Mouse (Mus musculus) Patski (cell line): ENCODE data around the gene Mettl15. TPM values are rescaled to one million over a fixed set of nuclear protein-coding genes. Genes with fewer than 3 reads are reported as not detected.

Source experiments
- ATAC-seq: fragments of 100-300 bp; one replicate; pipeline ENCODE4 v1.8.0; 2021
- CTCF ChIA-PET: fragments of 350-600 bp; sonication (Branson Sonifier 250); formaldehyde crosslinking; loops from one replicate; lab custom pipeline; 2022; ENCODE audit warnings: inconsistent platforms; lab: Charles Lee
- POLR2A ChIA-PET: fragments of 350-600 bp; sonication (Branson Sonifier 250); formaldehyde crosslinking; loops from one replicate; lab custom pipeline; 2022; ENCODE audit warnings: antibody characterized with exemption, inconsistent platforms; lab: Charles Lee
- DNase-seq: peaks from one replicate; pipeline ENCODE4 v3.0.0-alpha.2; 2011; ENCODE audit warnings: low read depth, low spot score
- H3K27me3 ChIP-seq: fragments of 371-371 bp; one replicate; pipeline ENCODE4 v1.5.1; 2021
- CTCF ChIP-seq: fragments of 100-300 bp; IDR thresholded peaks from one replicate; pipeline ENCODE4 v1.5.1; 2021
- in situ Hi-C: fragments of 300-500 bp; cut with MboI; formaldehyde crosslinking; loops from 3 replicates; pipeline ENCODE4 v1.11.1; 2018; ENCODE audit warnings: low pct_unique_long_range_greater_than_20kb, mixed read lengths
- polyA plus RNA-seq: library from polyadenylated mRNA; unstranded; gene quantifications from one replicate; pipeline ENCODE4 v1.2.3, GENCODE M21; 2021

The Mettl15 gene
- polyA plus RNA-seq, 1 experiment from 2014 or later: 5.6 TPM

DNA sequence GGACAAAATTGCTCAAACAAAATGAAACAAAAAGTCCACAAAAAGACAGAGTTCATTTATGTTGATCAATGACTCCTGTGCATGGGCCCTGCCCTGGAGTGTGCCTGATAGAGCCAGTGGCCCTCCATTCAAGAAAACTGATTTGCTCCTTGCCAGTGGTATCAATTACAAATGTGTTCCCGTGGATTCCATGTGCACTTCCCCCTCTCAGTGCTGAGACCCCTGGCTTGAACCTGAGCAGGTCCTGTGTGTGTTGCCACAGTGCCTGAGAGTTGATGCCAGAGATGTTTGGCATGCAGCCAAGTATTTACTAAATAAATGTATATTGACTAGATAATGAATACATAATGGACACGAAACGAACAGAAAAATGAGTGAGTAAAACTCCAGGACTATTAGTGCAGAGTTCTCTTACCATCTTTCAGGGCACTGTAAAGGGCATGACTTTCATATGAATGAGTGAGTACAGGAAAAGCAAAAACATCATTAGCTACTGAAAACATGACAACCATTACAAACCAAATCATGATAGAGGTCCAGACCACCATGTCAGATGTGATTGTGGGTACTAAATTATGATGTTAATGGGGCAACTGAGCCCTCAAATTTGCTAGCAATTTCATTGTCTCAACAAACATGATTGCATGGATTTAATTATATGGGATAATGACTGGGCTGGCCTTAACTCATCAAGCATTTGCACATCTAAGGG is 174.6 kb downstream of the Mettl15 start:
- in situ Hi-C loops: no loop called here
- DNase-seq (no peak), ATAC-seq (no peak)
- POLR2A ChIA-PET: no interaction called here
- no peaks in the 10 kb centered on the region for H3K27me3 ChIP-seq
- CTCF ChIA-PET: interaction anchor here (1.0 kb wide), 1 partner anchor 13 kb away, joined by 3 read pairs; no protein-coding TSS in a partner anchor
- TF ChIP-seq CTCF: no peak

DNA sequence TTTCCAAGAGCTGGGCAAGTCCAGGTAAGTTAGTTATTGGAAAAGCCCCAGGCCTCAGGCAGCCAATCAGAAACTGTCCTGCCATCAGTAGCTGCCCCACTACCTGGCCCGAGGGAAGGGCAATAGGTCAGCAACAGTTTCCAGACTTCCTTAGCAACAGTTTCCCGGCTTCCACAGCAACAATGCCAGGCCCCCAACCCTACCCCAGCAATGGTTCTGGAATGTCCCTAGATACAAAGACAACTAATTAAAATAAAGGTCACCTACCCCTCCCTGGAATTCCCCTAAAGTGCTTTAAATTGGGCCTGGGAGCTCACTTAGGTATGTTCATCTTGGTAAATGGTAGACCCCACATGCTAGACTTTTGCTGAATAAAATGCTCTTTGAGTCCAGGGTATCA is 230.9 kb downstream of the Mettl15 start:
- in situ Hi-C loops: no loop called here
- TF ChIP-seq CTCF: no peak
- POLR2A ChIA-PET: no interaction called here
- ATAC-seq: no peak
- H3K27me3 ChIP-seq: no peaks in the 10 kb centered on the region
- CTCF ChIA-PET: no interaction called here
- DNase-seq: no peak

Other genes starting within 250 kb of the Mettl15 start
- 6.6 TPM for gene Kif18a, start within 50 bp of the Mettl15 start, polyA plus RNA-seq